Mouse (Mus musculus) adrenal gland, postnatal 10 days (tissue): ENCODE data around the gene Gm20481. TPM values are rescaled to one million over a fixed set of nuclear protein-coding genes. Genes with fewer than 3 reads are reported as not detected.
"Not testable (repeated sequence)": the region's sequence is repeated elsewhere in the genome, so short reads cannot be mapped to it uniquely, and the experiment has no call there.

Experiments
- DNase-seq: peaks from one replicate; pipeline ENCODE4 v3.0.0; 2021; ENCODE audit warnings: mixed read lengths
- total RNA-seq, 2 experiments: library from RNA; stranded (reverse); gene quantifications; 2 replicates each; pipeline ENCODE4 v1.2.3; 2021

The Gm20481 gene
- total RNA-seq, 2 experiments from 2014 or later, result not detected

- no peak for DNase-seq
Measured at GRCm38 (mm10) chr17:34951636-34952377, 17.9 kb upstream of the Gm20481 start.

DNA sequence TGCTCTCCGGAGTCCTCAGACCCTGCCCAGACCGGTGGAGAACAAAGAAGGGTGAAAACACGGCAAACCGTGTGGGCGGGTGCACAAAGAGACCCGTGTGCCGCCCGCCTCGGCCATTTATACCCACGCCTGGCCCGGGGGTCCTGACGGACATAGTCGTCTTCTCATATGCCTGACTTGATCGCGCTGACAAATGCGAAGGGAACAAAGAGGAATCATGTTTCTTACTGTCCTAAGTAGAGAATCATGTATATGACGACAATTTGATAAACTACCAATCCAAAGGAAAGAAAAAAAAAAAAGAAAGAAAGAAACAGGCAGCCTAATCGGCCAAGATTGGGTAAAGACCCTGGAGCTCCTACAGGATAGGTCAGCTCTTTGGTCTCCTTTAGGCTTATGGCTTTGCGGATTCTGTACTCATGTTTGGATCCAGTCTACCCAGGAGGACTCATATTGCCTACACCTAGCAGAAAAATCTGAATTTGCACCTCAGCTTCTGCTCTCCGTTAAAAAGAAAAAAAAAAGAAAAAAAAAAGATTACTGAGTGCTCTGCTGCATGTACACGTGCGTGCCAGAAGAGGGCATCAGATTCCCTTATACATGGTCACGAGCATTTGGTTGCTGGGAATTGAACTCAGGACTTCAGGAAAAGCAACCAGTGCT lies 17.2 kb upstream of the Gm20481 start:
- peak; percentile 88 for DNase-seq

DNA sequence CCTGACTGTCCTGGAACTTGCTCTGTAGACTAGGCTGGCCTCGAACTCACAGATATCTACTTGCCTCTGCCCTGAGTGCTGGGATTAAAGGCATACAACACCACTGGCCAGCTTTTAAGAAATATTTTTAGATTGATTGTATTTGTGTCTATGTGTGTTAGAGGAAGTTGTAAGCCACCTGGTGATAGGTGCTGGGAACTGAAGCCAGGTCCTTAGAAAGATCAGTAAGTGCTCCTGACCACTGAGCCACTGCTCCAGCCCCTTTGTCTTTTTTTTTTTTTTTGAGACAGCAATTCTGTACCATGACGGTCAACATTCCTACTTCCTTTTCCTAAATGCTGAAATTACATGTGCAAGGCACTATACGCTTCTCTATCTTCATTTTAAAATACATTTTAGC lies 16.5 kb upstream of the Gm20481 start:
- DNase-seq, result no peak

- DNase-seq, result no peak
Measured at GRCm38 (mm10) chr17:34953904-34954303, 15.8 kb upstream of the Gm20481 start.

- no peak for DNase-seq
Measured at GRCm38 (mm10) chr17:34954831-34955230, 14.9 kb upstream of the Gm20481 start.

- DNase-seq, result no peak
Measured at GRCm38 (mm10) chr17:34955884-34956283, 13.8 kb upstream of the Gm20481 start.

DNA sequence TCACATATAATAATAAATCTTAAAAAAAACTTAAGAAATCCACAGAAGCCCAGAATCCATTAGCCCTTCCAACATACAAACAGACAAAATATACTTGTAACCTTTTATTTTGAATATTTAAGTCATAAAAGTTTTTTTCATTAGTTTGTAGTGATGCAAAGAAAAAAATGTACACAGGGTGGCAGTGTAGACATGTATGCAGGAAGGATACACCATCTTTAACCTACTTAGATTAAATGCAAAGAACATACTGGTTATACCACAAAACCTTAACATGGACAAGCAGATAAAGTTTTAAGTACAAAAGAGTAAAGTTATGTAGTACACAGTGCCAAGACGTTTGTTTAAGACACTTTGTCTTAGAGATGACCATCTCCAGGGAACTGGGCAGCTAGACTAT lies 13.4 kb upstream of the Gm20481 start:
- DNase-seq, result no peak

GRCm38 (mm10) chr17:34957291-34957690 lies 12.4 kb upstream of the Gm20481 start:
- DNase-seq, result not testable (repeated sequence)

DNA sequence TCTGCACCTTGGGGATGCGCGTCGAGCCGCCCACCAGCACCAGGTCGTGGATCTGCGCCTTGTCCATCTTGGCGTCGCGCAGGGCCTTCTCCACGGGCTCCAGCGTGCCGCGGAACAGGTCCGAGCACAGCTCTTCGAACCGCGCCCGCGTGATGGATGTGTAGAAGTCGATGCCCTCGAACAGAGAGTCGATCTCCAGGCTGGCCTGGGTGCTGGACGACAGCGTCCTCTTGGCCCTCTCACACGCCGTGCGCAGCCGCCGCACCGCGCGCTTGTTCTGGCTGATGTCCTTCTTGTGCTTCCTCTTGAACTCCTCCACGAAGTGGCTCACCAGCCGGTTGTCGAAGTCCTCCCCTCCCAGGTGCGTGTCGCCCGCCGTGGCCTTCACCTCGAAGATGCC lies 11.7 kb upstream of the Gm20481 start:
- not testable (repeated sequence) for DNase-seq

DNA sequence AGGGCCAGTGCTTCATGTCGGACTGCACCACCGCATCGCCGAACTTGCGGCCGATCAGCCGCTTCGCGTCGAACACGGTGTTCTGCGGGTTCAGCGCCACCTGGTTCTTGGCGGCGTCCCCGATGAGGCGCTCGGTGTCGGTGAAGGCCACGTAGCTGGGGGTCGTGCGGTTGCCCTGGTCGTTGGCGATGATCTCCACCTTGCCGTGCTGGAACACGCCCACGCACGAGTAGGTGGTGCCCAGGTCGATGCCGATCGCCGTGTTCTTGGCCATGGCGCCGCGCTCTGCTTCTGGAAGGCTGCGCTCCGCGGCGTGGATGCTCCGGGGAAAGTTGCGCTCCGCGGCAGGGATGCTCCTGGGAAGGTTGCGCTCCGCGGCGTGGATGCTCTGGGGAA lies 11.0 kb upstream of the Gm20481 start:
- DNase-seq, result not testable (repeated sequence)

GRCm38 (mm10) chr17:34959130-34959778 lies 10.5 kb upstream of the Gm20481 start, which contains the start of gene Hspa1b:
TSS of gene Hspa1b (minus strand) at chr17:34959238.
- DNase-seq, result peak; percentile 87

DNA sequence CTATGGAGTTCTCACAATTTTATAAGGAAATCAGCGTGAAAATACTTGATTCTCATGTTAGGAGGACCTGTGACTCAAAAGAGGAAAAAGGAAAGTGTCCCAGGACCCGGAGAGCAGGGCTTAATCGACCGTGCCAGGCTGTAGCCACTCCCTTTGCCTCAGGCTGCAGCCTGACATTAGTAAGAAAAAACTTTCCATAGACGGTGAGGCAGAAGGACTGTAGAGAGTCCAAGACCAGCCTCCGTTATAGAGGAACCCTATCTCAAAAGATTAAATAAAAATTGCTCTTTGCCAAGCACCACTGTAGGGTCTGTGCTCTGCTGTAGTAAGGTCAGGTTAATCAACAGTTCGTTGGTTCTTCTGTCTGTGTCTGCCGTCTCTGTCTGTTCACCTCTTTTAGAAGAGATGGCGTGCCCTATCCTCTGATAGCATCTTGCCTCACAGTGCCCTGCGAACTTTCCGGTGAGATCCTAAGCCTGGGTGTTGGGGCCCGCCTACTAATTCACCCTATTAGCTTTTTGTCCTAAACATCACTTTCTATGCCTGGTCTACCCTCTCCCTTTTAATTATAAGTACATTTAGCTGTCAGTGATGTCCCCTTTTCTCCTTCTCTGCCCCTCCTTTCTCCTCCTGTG lies 9.7 kb upstream of the Gm20481 start:
- DNase-seq, result peak; percentile 53

- DNase-seq, result no peak
Measured at GRCm38 (mm10) chr17:34960702-34961493, 8.8 kb upstream of the Gm20481 start.

GRCm38 (mm10) chr17:34962125-34962524 lies 7.6 kb upstream of the Gm20481 start:
- no peak for DNase-seq

- no peak for DNase-seq
Measured at GRCm38 (mm10) chr17:34962841-34963240, 6.9 kb upstream of the Gm20481 start.

- DNase-seq, result no peak
Measured at GRCm38 (mm10) chr17:34964640-34965049, 5.1 kb upstream of the Gm20481 start.

GRCm38 (mm10) chr17:34965627-34966026 lies 4.1 kb upstream of the Gm20481 start:
- no peak for DNase-seq

DNA sequence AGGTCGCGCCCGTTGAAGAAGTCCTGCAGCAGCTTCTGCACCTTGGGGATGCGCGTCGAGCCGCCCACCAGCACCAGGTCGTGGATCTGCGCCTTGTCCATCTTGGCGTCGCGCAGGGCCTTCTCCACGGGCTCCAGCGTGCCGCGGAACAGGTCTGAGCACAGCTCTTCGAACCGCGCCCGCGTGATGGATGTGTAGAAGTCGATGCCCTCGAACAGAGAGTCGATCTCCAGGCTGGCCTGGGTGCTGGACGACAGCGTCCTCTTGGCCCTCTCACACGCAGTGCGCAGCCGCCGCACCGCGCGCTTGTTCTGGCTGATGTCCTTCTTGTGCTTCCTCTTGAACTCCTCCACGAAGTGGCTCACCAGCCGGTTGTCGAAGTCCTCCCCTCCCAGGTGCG lies 1.1 kb downstream of the Gm20481 start:
- DNase-seq, result not testable (repeated sequence)

GRCm38 (mm10) chr17:34971694-34972068 lies 2.0 kb downstream of the Gm20481 start:
- not testable (repeated sequence) for DNase-seq

DNA sequence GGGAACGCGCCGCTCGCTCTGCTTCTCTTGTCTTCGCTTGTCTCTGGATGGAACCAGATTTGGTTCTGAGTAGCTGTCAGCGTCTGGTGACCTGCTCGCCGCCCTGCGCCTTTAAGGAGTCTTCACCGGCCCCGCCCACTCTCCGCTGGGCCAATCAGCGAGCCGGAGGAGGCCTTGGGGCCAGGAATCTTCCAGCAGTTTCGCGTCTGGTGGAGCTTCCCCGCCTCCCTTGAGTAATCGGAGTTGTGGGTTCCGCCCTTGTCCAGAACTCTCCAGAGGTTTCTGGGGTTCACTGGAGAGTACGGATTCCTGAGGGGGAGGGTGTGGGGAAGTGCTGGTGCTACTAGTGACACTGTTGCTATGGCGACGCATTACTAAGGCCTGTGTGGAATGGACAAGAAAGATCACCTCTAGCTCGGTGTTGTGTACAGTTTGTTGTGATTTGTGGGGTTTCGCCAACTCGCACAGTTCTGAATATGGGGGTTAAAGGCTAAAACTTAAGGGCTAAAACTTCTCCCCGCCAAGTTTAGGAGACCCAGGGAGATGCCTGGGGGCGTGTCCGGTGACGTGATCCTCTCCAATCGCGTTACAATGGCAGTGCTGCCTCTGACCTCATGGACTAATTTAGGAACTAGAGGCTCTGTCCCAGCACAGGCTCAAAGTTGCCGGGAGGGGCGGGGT lies 2.5 kb downstream of the Gm20481 start, which contains the start of the genes Hspa1a and Hspa1l:
Gene Hspa1a, minus strand, starts transcription at position 88 of the 681 bp plus-strand sequence.
Gene Hspa1l, plus strand, starts transcription at position 635 of the 681 bp plus-strand sequence.
- DNase-seq, result peak; percentile 81
